Mouse (Mus musculus) embryonic fibroblast, embryonic 13.5 days (primary cell): ENCODE measurements around the gene Slbp.

Experiments used
- CTCF ChIP-seq: IDR thresholded peaks from 2 replicates; pipeline ENCODE4 v1.5.1; 2011; ENCODE audit warnings: mild to moderate bottlenecking, control low read depth, low read length, moderate library complexity, borderline replicate concordance; ENCODE audit not compliant: insufficient read depth
- POLR2A ChIP-seq: IDR thresholded peaks from 2 replicates; pipeline ENCODE4 v1.6.1; 2011; ENCODE audit warnings: low read depth, mild to moderate bottlenecking, control low read depth, low read length, moderate library complexity

- TF ChIP-seq POLR2A (peak; percentile 99), CTCF (no peak)
Observed at GRCm38 (mm10) chr5:33629301-33629987, 22.9 kb downstream of the Slbp start, which contains the start of the genes Fam53a and Gm9903.
